Mouse (Mus musculus): ENCODE data around the gene Tmem238.
"Not testable (repeated sequence)": the region's sequence is repeated elsewhere in the genome, so short reads cannot be mapped to it uniquely, and the experiment has no call there.

Gene Tmem238

GRCm38 (mm10) chr7:4789436-4789935 is at the start of gene Tmem238:
TSS of gene Tmem238 (minus strand) at chr7:4789656.
- no peak for DNase-seq (ENCODE audit: low spot score)

GRCm38 (mm10) chr7:4837639-4838038 is 48.2 kb upstream of the Tmem238 start:
- no peak for DNase-seq (ENCODE audit: low spot score)

GRCm38 (mm10) chr7:4836351-4836792 is 46.9 kb upstream of the Tmem238 start:
- DNase-seq (ENCODE audit: low spot score), result no peak

GRCm38 (mm10) chr7:4835631-4836327 is 46.3 kb upstream of the Tmem238 start:
- DNase-seq (ENCODE audit: low spot score), result no peak

GRCm38 (mm10) chr7:4830476-4830875 is 41.0 kb upstream of the Tmem238 start:
- DNase-seq (ENCODE audit: low spot score), result no peak

- DNase-seq (ENCODE audit: low spot score), result no peak
These were observed 35.9 kb upstream of the Tmem238 start for GRCm38 (mm10) chr7:4825365-4825764.

- no peak for DNase-seq (ENCODE audit: low spot score)
These were observed 32.9 kb upstream of the Tmem238 start for GRCm38 (mm10) chr7:4822162-4822907.

- no peak for DNase-seq (ENCODE audit: low spot score)
These were observed 32.2 kb upstream of the Tmem238 start for GRCm38 (mm10) chr7:4821690-4822089.

- DNase-seq (ENCODE audit: low spot score), result not testable (repeated sequence)
These were observed 31.5 kb upstream of the Tmem238 start for GRCm38 (mm10) chr7:4820925-4821324.

GRCm38 (mm10) chr7:4816559-4816958 is 27.1 kb upstream of the Tmem238 start:
- DNase-seq (ENCODE audit: low spot score), result no peak

GRCm38 (mm10) chr7:4813105-4813791 is 23.8 kb upstream of the Tmem238 start:
- no peak for DNase-seq (ENCODE audit: low spot score)

- DNase-seq (ENCODE audit: low spot score), result peak; percentile 98
These were observed 23.0 kb upstream of the Tmem238 start, which contains the start of gene Ube2s for GRCm38 (mm10) chr7:4812303-4813104. TSS of gene Ube2s (minus strand) at chr7:4812590.

GRCm38 (mm10) chr7:4811842-4812302 is 22.4 kb upstream of the Tmem238 start:
- no peak for DNase-seq (ENCODE audit: low spot score)

- not testable (repeated sequence) for DNase-seq (ENCODE audit: low spot score)
These were observed 21.7 kb upstream of the Tmem238 start for GRCm38 (mm10) chr7:4811131-4811530.

GRCm38 (mm10) chr7:4806716-4807115 is 17.3 kb upstream of the Tmem238 start:
- no peak for DNase-seq (ENCODE audit: low spot score)

GRCm38 (mm10) chr7:4802247-4802646 is 12.8 kb upstream of the Tmem238 start:
- no peak for DNase-seq (ENCODE audit: low spot score)

- no peak for DNase-seq (ENCODE audit: low spot score)
These were observed 6.4 kb upstream of the Tmem238 start for GRCm38 (mm10) chr7:4795767-4796433.

- no peak for DNase-seq (ENCODE audit: low spot score)
These were observed 5.2 kb upstream of the Tmem238 start for GRCm38 (mm10) chr7:4794631-4795168.

- no peak for DNase-seq (ENCODE audit: low spot score)
These were observed 4.2 kb upstream of the Tmem238 start for GRCm38 (mm10) chr7:4793674-4794073.

- not testable (repeated sequence) for DNase-seq (ENCODE audit: low spot score)
These were observed 3.8 kb upstream of the Tmem238 start for GRCm38 (mm10) chr7:4793248-4793647.
